Mouse (Mus musculus): ENCODE results near the gene Syngr2.

DNA sequence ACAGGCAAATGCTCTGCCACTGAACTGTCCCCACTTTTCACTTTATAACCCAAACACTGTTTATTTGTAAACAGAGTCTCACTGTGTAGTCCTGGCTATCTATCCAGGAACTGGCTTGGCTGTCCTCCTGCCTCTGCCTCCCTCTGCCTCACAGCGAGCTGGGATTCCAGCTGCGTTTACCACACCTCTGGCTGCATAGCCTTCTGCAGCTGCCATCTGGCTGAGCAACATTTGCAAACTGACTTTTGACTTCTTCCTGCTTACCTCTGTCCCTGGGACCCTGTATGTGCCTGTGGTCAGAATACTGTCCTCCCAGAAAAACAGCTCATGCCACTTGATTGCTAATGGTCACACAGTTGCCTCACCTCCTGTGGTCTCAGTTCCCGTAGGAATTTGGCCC, 17.9 kb downstream of the Syngr2 start:
- no peak for TF ChIP-seq POLR2A (IDR thresholded peaks at IDR 0.05; ENCODE audit: borderline replicate concordance, control insufficient read depth, low read depth, low read length)
- no peak for TF ChIP-seq CTCF (IDR thresholded peaks at IDR 0.05; ENCODE audit: control insufficient read depth, insufficient read depth, low read length)
